Mouse (Mus musculus) CH12.LX (cell line): Measurements from ENCODE around the gene Zbtb8b. TPM values are rescaled to one million over a fixed set of nuclear protein-coding genes. Genes with fewer than 3 reads are reported as not detected.

Source experiments
- DNase-seq: peaks from one replicate; pipeline ENCODE4 v3.0.0-alpha.2; 2013; ENCODE audit errors: extremely low read depth
- H3K27ac ChIP-seq: 2 replicates; pipeline ENCODE4 v1.5.1; 2012; ENCODE audit warnings: low read depth, mild to moderate bottlenecking, control low read depth, moderate library complexity; ENCODE audit not compliant: insufficient read depth
- H3K27me3 ChIP-seq: replicated peaks from 2 replicates; pipeline ENCODE3; 2012; ENCODE audit warnings: inconsistent platforms
- H3K36me3 ChIP-seq, 2 experiments: replicated peaks in 1 of 2; 2 replicates each; pipeline versions ENCODE3 to v1.6.1; 2012; ENCODE audit warnings: inconsistent platforms in 1 of 2, low read length in 1 of 2, mild to moderate bottlenecking in 1 of 2, mixed read lengths in 1 of 2, moderate library complexity in 1 of 2; ENCODE audit not compliant: control insufficient read depth in 1 of 2, insufficient read depth in 1 of 2
- H3K4me1 ChIP-seq, 2 experiments: 2 replicates each; pipeline ENCODE4 v1.6.1; 2012; ENCODE audit warnings: inconsistent platforms in 1 of 2, moderate library complexity in 1 of 2; ENCODE audit not compliant: insufficient read depth in 2 of 2, control insufficient read depth in 1 of 2
- H3K4me2 ChIP-seq: 2 replicates; pipeline ENCODE4 v1.6.1; 2012; ENCODE audit warnings: low read depth, mild to moderate bottlenecking, control low read depth; ENCODE audit not compliant: poor library complexity, insufficient read depth, severe bottlenecking
- H3K4me3 ChIP-seq, 3 experiments: fragments of 150-350 bp in 1 of 3; sonication (generic) in 1 of 3; replicated peaks in 1 of 3; 2 replicates each; pipeline versions ENCODE3 to v1.5.1; 2011 to 2012; ENCODE audit warnings: low read depth in 2 of 3, low read length in 2 of 3, mild to moderate bottlenecking in 2 of 3, moderate library complexity in 2 of 3, control low read depth in 1 of 3, improper control_type of control experiment in 1 of 3, inconsistent platforms in 1 of 3, mixed read lengths in 1 of 3; ENCODE audit not compliant: poor library complexity in 1 of 3
- H3K79me2 ChIP-seq: replicated peaks from 2 replicates; pipeline ENCODE4 v1.6.1; 2012; ENCODE audit warnings: mild to moderate bottlenecking, moderate library complexity; ENCODE audit not compliant: control insufficient read depth, poor library complexity, insufficient read depth, severe bottlenecking; ENCODE audit errors: extremely low read depth
- H3K9ac ChIP-seq: 2 replicates; pipeline ENCODE4 v1.6.1; 2012; ENCODE audit warnings: low read depth, mild to moderate bottlenecking, control low read depth, moderate library complexity; ENCODE audit not compliant: insufficient read depth
- H3K9me3 ChIP-seq: replicated peaks from 2 replicates; pipeline ENCODE3; 2012; ENCODE audit warnings: low read length, inconsistent platforms, mixed read lengths
- CHD1 ChIP-seq: IDR thresholded peaks from 2 replicates; pipeline ENCODE4 v1.6.1; 2012; ENCODE audit warnings: low read depth, low read length, improper control_type of control experiment, inconsistent platforms
- CHD2 ChIP-seq: IDR thresholded peaks from 2 replicates; pipeline ENCODE4 v1.6.1; 2011; ENCODE audit warnings: low read length, improper control_type of control experiment
- CTCF ChIP-seq, 2 experiments: IDR thresholded peaks in 1 of 2; conservative IDR thresholded peaks in 1 of 2; 2 replicates each; pipeline ENCODE4 v1.5.1; 2011 to 2012; ENCODE audit warnings: low read depth in 2 of 2, low read length in 2 of 2, improper control_type of control experiment in 1 of 2, inconsistent platforms in 1 of 2, mild to moderate bottlenecking in 1 of 2, moderate library complexity in 1 of 2
- ELF1 ChIP-seq: IDR thresholded peaks from 2 replicates; pipeline ENCODE4 v1.6.1; 2014; ENCODE audit warnings: low read depth, mild to moderate bottlenecking, inconsistent platforms, low read length, improper control_type of control experiment
- EP300 ChIP-seq: IDR thresholded peaks from 2 replicates; pipeline ENCODE4 v1.6.1; 2011; ENCODE audit warnings: low read length, improper control_type of control experiment
- ETS1 ChIP-seq: conservative IDR thresholded peaks from 2 replicates; pipeline ENCODE4 v1.6.1; 2012; ENCODE audit warnings: low read depth, mild to moderate bottlenecking, inconsistent platforms, low read length, improper control_type of control experiment, moderate library complexity
- HCFC1 ChIP-seq: IDR thresholded peaks from 2 replicates; pipeline ENCODE4 v1.6.1; 2012; ENCODE audit warnings: low read depth, mild to moderate bottlenecking, inconsistent platforms, low read length, improper control_type of control experiment
- JUN ChIP-seq: IDR thresholded peaks from 2 replicates; pipeline ENCODE4 v1.6.1; 2011; ENCODE audit warnings: low read depth, mild to moderate bottlenecking, low read length, improper control_type of control experiment, moderate library complexity; ENCODE audit not compliant: insufficient read depth
- MAZ ChIP-seq: IDR thresholded peaks from 2 replicates; pipeline ENCODE4 v1.6.1; 2012; ENCODE audit warnings: low read depth, mild to moderate bottlenecking, inconsistent platforms, low read length, improper control_type of control experiment, moderate library complexity
- MEF2A ChIP-seq: IDR thresholded peaks from 2 replicates; pipeline ENCODE4 v1.6.1; 2014; ENCODE audit warnings: low read depth, mild to moderate bottlenecking, inconsistent platforms, low read length, improper control_type of control experiment, borderline replicate concordance
- MYC ChIP-seq: IDR thresholded peaks from 2 replicates; pipeline ENCODE4 v1.6.1; 2011; ENCODE audit warnings: low read depth, mild to moderate bottlenecking, improper control_type of control experiment, low read length
- NELFE ChIP-seq: IDR thresholded peaks from 2 replicates; pipeline ENCODE4 v1.6.1; 2011; ENCODE audit warnings: low read depth, low read length, improper control_type of control experiment
- PAX5 ChIP-seq: IDR thresholded peaks from 2 replicates; pipeline ENCODE4 v1.6.1; 2012; ENCODE audit warnings: low read length, inconsistent platforms, mixed read lengths
- POLR2A ChIP-seq: IDR thresholded peaks from 2 replicates; pipeline ENCODE4 v1.6.1; 2011; ENCODE audit warnings: low read depth, mild to moderate bottlenecking, improper control_type of control experiment, low read length
- POLR2AphosphoS2 ChIP-seq: IDR thresholded peaks from 2 replicates; pipeline ENCODE4 v1.6.1; 2011; ENCODE audit warnings: low read depth, low read length, improper control_type of control experiment
- RAD21 ChIP-seq: IDR thresholded peaks from 2 replicates; pipeline ENCODE4 v1.6.1; 2011; ENCODE audit warnings: low read depth, mild to moderate bottlenecking, low read length, improper control_type of control experiment, moderate library complexity
- RCOR1 ChIP-seq: conservative IDR thresholded peaks from 2 replicates; pipeline ENCODE4 v1.6.1; 2012; ENCODE audit warnings: low read depth, mild to moderate bottlenecking, inconsistent platforms, low read length, improper control_type of control experiment
- SIN3A ChIP-seq: IDR thresholded peaks from 2 replicates; pipeline ENCODE4 v1.6.1; 2012; ENCODE audit warnings: low read length, improper control_type of control experiment, inconsistent platforms
- SMC3 ChIP-seq: IDR thresholded peaks from 2 replicates; pipeline ENCODE4 v1.6.1; 2011; ENCODE audit warnings: low read depth, low read length, improper control_type of control experiment
- TBP ChIP-seq: conservative IDR thresholded peaks from 2 replicates; pipeline ENCODE4 v1.6.1; 2011; ENCODE audit warnings: low read depth, low read length, improper control_type of control experiment
- TCF12 ChIP-seq: IDR thresholded peaks from 2 replicates; pipeline ENCODE4 v1.6.1; 2014; ENCODE audit warnings: low read depth, mild to moderate bottlenecking, inconsistent platforms, low read length, improper control_type of control experiment
- USF1 ChIP-seq: IDR thresholded peaks from 2 replicates; pipeline ENCODE4 v1.6.1; 2014; ENCODE audit warnings: low read depth, mild to moderate bottlenecking, inconsistent platforms, low read length, improper control_type of control experiment
- ZMIZ1 ChIP-seq: IDR thresholded peaks from 2 replicates; pipeline ENCODE4 v1.6.1; 2012; ENCODE audit warnings: low read depth, mild to moderate bottlenecking, inconsistent platforms, low read length, improper control_type of control experiment
- dilution Hi-C: fragments of 300-500 bp; cut with MboI; formaldehyde crosslinking; loops from 2 replicates; pipeline ENCODE4 v1.14.3; 2020; ENCODE audit warnings: low sequenced_read_pairs; ENCODE audit not compliant: extremely low pct_unique_long_range_greater_than_20kb, extremely low pct_ligation_motif_present
- in situ Hi-C: fragments of 300-500 bp; cut with MboI; formaldehyde crosslinking; loops from 3 replicates; pipeline ENCODE4 v1.14.3; 2019; ENCODE audit warnings: low sequenced_read_pairs, low pct_ligation_motif_present, low pct_unique_long_range_greater_than_20kb, mixed read lengths
- polyA plus RNA-seq: library from polyadenylated mRNA; unstranded; fragments of >175 nt; gene quantifications from 2 replicates; pipeline ENCODE4 v1.2.1, GENCODE M21; 2012; ENCODE audit warnings: low read depth; ENCODE audit not compliant: insufficient read length
- total RNA-seq, 2 experiments: library from RNA; depleted of rRNA; stranded (reverse); fragments of 300-350 nt in 1 of 2; fragments of >200 nt in 1 of 2; gene quantifications; 2 replicates each; pipeline ENCODE4 v1.2.3; 2012 to 2014

Zbtb8b gene
- total and polyA plus RNA-seq, 3 experiments = 0.04 TPM; not detected in 2

DNA sequence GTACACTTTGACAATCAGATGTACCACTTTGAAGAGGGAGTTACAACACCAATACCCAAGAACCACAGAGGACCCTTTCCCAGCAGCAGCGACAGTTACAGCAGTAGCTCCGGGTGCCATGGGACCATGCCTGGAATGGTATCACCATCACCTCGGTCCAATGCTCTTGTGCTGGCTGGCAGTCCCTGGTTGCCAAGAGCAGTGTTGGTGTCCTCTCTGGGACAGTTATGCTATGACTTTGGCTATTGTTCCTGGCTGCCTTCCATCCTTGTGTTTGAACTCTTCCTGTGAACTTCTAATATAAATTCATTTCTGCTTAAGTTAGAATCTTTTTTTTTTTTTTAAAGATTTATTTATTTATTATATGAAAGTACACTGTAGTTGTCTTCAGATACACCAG is 57.1 kb downstream of the Zbtb8b start:
- Histone ChIP-seq H3K4me2 (no peak overlapping the region), H3K27me3 (peaks cover 17% of the 10 kb centered on the region), H3K4me1 (peaks cover 0 to 6% of the 10 kb centered on the region in 2 experiments; a peak in 1 of 4 replicates), H3K9me3 (no peaks in the 10 kb centered on the region), H3K9ac (no peak overlapping the region), H3K79me2 (no peaks in the 10 kb centered on the region), H3K4me3 (no peak overlapping the region)
- in situ Hi-C loops = no loop called here
- TF ChIP-seq SIN3A = no peak
- no peak for TF ChIP-seq MAZ
- no peak for TF ChIP-seq HCFC1
- TF ChIP-seq MYC = no peak
- no peak for TF ChIP-seq NELFE
- no peak for TF ChIP-seq TCF12
- no peak for TF ChIP-seq RCOR1
- no peak for TF ChIP-seq EP300
- TF ChIP-seq JUN = no peak
- TF ChIP-seq CHD2 = no peak
- no peak for TF ChIP-seq SMC3
- TF ChIP-seq ETS1 = no peak
- TF ChIP-seq, all 38 proteins: peak for 0
- Histone ChIP-seq H3K27ac (no peak overlapping the region), H3K36me3 (no peaks in the 10 kb centered on the region)
- DNase-seq = no peak
- dilution Hi-C loops = no loop called here

DNA sequence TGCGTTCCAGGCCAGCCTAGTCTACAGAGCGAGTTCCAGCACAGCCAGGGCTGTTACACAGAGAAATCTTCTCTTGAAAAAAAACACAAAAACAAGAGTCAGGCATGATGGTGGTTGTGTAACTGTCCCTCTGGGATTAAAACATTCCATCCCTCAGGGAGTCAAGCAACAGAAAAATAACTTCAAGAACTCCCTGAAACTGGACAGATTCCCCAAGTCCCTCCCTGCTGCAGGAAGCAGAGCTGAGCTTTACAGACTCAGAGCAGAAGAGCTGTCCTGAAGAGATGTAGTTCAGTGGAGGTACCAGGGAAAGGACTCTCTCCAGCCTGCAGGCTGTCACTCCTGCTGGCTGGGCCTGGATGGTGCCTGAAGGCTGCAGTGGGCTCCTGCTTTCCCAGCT is 58.2 kb downstream of the Zbtb8b start:
- Histone ChIP-seq H3K27ac (no peak overlapping the region), H3K4me1 (peaks cover 0 to 6% of the 10 kb centered on the region in 2 experiments; a peak in 1 of 4 replicates), H3K36me3 (no peaks in the 10 kb centered on the region), H3K9ac (no peak overlapping the region), H3K79me2 (no peaks in the 10 kb centered on the region), H3K9me3 (peaks cover 2% of the 10 kb centered on the region), H3K27me3 (peaks cover 28% of the 10 kb centered on the region), H3K4me3 (no peak overlapping the region), H3K4me2 (no peak overlapping the region)
- no peak for DNase-seq
- no peak for TF ChIP-seq CTCF (conservative IDR thresholded peaks at IDR 0.05 in 1 of 2, IDR thresholded peaks at IDR 0.05 in 1 of 2; ENCODE audit: low read depth in 2 of 2, low read length in 2 of 2)
- no peak for TF ChIP-seq TBP
- TF ChIP-seq CHD1 = no peak
- no peak for TF ChIP-seq PAX5
- no peak for TF ChIP-seq POLR2AphosphoS2
- TF ChIP-seq JUN = no peak
- TF ChIP-seq ELF1 = no peak
- no peak for TF ChIP-seq ZMIZ1
- TF ChIP-seq POLR2A = no peak
- TF ChIP-seq EP300 = no peak
- TF ChIP-seq MEF2A = no peak
- TF ChIP-seq RAD21 = no peak
- TF ChIP-seq NELFE = no peak
- no peak for TF ChIP-seq USF1
- no peak for TF ChIP-seq RCOR1
- in situ Hi-C loops = no loop called here
- dilution Hi-C loops = no loop called here
